Mouse (Mus musculus) midbrain, embryonic 16.5 days (tissue): ENCODE results near the gene Tap2. TPM values are rescaled to one million over a fixed set of nuclear protein-coding genes. Genes with fewer than 3 reads are reported as not detected.

Source experiments
- ATAC-seq: fragments of 200-750 bp; cut with Nextera tagmentation; 2 replicates; pipeline ENCODE4 v1.8.0; 2017; ENCODE audit warnings: moderate TSS enrichment
- H3K27ac ChIP-seq: fragments of 300-500 bp; sonication (generic); 2 replicates; pipeline ENCODE4 v1.5.1; 2014; ENCODE audit warnings: mild to moderate bottlenecking, low read length, mixed read lengths
- H3K27me3 ChIP-seq: fragments of 300-500 bp; sonication (generic); 2 replicates; pipeline ENCODE4 v1.6.1; 2014; ENCODE audit warnings: low read depth, low read length, mixed read lengths; ENCODE audit not compliant: control insufficient read depth, insufficient read depth
- H3K36me3 ChIP-seq: fragments of 300-500 bp; sonication (generic); 2 replicates; pipeline ENCODE4 v1.6.1; 2014; ENCODE audit warnings: mild to moderate bottlenecking, low read length, moderate library complexity, mixed read lengths; ENCODE audit not compliant: control insufficient read depth, insufficient read depth
- H3K4me1 ChIP-seq: fragments of 300-500 bp; sonication (generic); 2 replicates; pipeline ENCODE4 v1.6.1; 2014; ENCODE audit warnings: mild to moderate bottlenecking, low read length, mixed read lengths; ENCODE audit not compliant: control insufficient read depth, insufficient read depth
- H3K4me2 ChIP-seq: fragments of 300-500 bp; sonication (generic); 2 replicates; pipeline ENCODE4 v1.6.1; 2014; ENCODE audit warnings: mild to moderate bottlenecking, low read length, mixed read lengths
- H3K4me3 ChIP-seq: fragments of 300-500 bp; sonication (generic); 2 replicates; pipeline ENCODE4 v1.5.1; 2014; ENCODE audit warnings: low read depth, mild to moderate bottlenecking, low read length, moderate library complexity, mixed read lengths
- H3K9ac ChIP-seq: fragments of 300-500 bp; sonication (generic); 2 replicates; pipeline ENCODE4 v1.6.1; 2014; ENCODE audit warnings: low read depth, low read length, mixed read lengths
- H3K9me3 ChIP-seq: fragments of 300-500 bp; sonication (generic); replicated peaks from 2 replicates; pipeline ENCODE4 v1.6.1; 2014; ENCODE audit warnings: mild to moderate bottlenecking, low read length, mixed read lengths; ENCODE audit not compliant: control insufficient read depth, poor library complexity, severe bottlenecking
- WGBS: fragments of 180-500 bp; shearing (Covaris S2); extraction: QIAGEN DNeasy Blood & Tissue Kit; methylation state at CpG from one replicate; pipeline ENCODE4 v1.1.7; 2014; 5-methylcytosine and 5-hydroxymethylcytosine counted together
- polyA plus RNA-seq: library from polyadenylated mRNA; unstranded; fragments of >200 nt; fragmentation: Nextera tagmentation; extraction: Ambion mirVana; gene quantifications from 2 replicates; pipeline ENCODE4 v1.2.1, GENCODE M21; 2015

The Tap2 gene
- polyA plus RNA-seq, 1 experiment from 2014 or later = 2.3 TPM

- Histone ChIP-seq H3K36me3 (no peaks in the 10 kb centered on the region), H3K9me3 (no peaks in the 10 kb centered on the region), H3K9ac (no peak overlapping the region), H3K4me2 (no peak overlapping the region), H3K27ac (no peak overlapping the region), H3K4me3 (no peak overlapping the region), H3K4me1 (peaks cover 10% of the 10 kb centered on the region; the same call in 1 of the 2 replicates), H3K27me3 (peaks cover 60% of the 10 kb centered on the region)
- ATAC-seq = no peak
- 74% methylated on average over 6 of the region's 6 CpGs for WGBS
Observed at GRCm38 (mm10) chr17:34188986-34189385, 14.3 kb upstream of the Tap2 start.

- Histone ChIP-seq H3K9ac (no peak overlapping the region), H3K9me3 (no peaks in the 10 kb centered on the region), H3K36me3 (no peaks in the 10 kb centered on the region), H3K4me3 (no peak overlapping the region), H3K27me3 (peaks cover 71% of the 10 kb centered on the region), H3K27ac (no peak overlapping the region), H3K4me2 (no peak overlapping the region), H3K4me1 (peaks cover 6% of the 10 kb centered on the region; the same call in 1 of the 2 replicates)
- 19% methylated on average over 16 of the region's 16 CpGs for WGBS
- ATAC-seq = no peak
Observed at GRCm38 (mm10) chr17:34192852-34193251, 10.5 kb upstream of the Tap2 start.

GRCm38 (mm10) chr17:34193468-34193867 is 9.9 kb upstream of the Tap2 start:
- H3K4me1 ChIP-seq = peaks cover 3% of the 10 kb centered on the region; the same call in 1 of the 2 replicates
- H3K36me3 ChIP-seq = no peaks in the 10 kb centered on the region
- 58% methylated on average over 8 of the region's 8 CpGs for WGBS
- H3K9ac ChIP-seq = no peak overlapping the region
- ATAC-seq = no peak
- H3K27ac ChIP-seq = no peak overlapping the region
- H3K9me3 ChIP-seq = no peaks in the 10 kb centered on the region
- H3K4me2 ChIP-seq = no peak overlapping the region
- peaks cover 71% of the 10 kb centered on the region for H3K27me3 ChIP-seq
- no peak overlapping the region for H3K4me3 ChIP-seq

- Histone ChIP-seq H3K27ac (no peak overlapping the region), H3K9me3 (no peaks in the 10 kb centered on the region), H3K4me3 (no peak overlapping the region), H3K9ac (no peak overlapping the region), H3K4me1 (peaks cover 3% of the 10 kb centered on the region; the same call in 1 of the 2 replicates), H3K27me3 (peaks cover 75% of the 10 kb centered on the region), H3K4me2 (no peak overlapping the region), H3K36me3 (no peaks in the 10 kb centered on the region)
- no peak for ATAC-seq
- 86% methylated on average over 4 of the region's 4 CpGs for WGBS
Observed at GRCm38 (mm10) chr17:34194723-34195122, 8.6 kb upstream of the Tap2 start.

- H3K4me1 ChIP-seq = peaks cover 3% of the 10 kb centered on the region; the same call in 1 of the 2 replicates
- no peak overlapping the region for H3K27ac ChIP-seq
- no peaks in the 10 kb centered on the region for H3K36me3 ChIP-seq
- 23% methylated on average over 12 of the region's 12 CpGs for WGBS
- H3K27me3 ChIP-seq = peaks cover 67% of the 10 kb centered on the region
- no peak overlapping the region for H3K9ac ChIP-seq
- no peaks in the 10 kb centered on the region for H3K9me3 ChIP-seq
- no peak overlapping the region for H3K4me3 ChIP-seq
- no peak overlapping the region for H3K4me2 ChIP-seq
- no peak for ATAC-seq
Observed at GRCm38 (mm10) chr17:34196491-34196890, 6.8 kb upstream of the Tap2 start.

GRCm38 (mm10) chr17:34196941-34197894 is 6.1 kb upstream of the Tap2 start, which contains the start of gene Psmb8:
Psmb8 (plus strand) TSS chr17:34197721.
- peaks cover 60% of the 10 kb centered on the region for H3K27me3 ChIP-seq
- H3K4me2 ChIP-seq = peak within 1 kb of the TSS; percentile 71
- H3K36me3 ChIP-seq = no peaks in the 10 kb centered on the region
- peaks cover 3% of the 10 kb centered on the region; the same call in 1 of the 2 replicates for H3K4me1 ChIP-seq
- H3K4me3 ChIP-seq = peak within 1 kb of the TSS; percentile 43
- H3K9ac ChIP-seq = peak within 1 kb of the TSS; percentile 58; the same call in 1 of the 2 replicates
- 3% methylated on average over 41 of the region's 41 CpGs for WGBS
- H3K9me3 ChIP-seq = no peaks in the 10 kb centered on the region
- H3K27ac ChIP-seq = no peak within 1 kb of the TSS
- peak; percentile 90 for ATAC-seq

GRCm38 (mm10) chr17:34197904-34198520 is 5.3 kb upstream of the Tap2 start:
- Histone ChIP-seq H3K9ac (no peak overlapping the region), H3K9me3 (no peaks in the 10 kb centered on the region), H3K4me2 (peak overlapping the region; percentile 71), H3K4me3 (peak overlapping the region; percentile 43), H3K36me3 (no peaks in the 10 kb centered on the region), H3K27me3 (peaks cover 52% of the 10 kb centered on the region), H3K4me1 (peaks cover 3% of the 10 kb centered on the region; the same call in 1 of the 2 replicates), H3K27ac (no peak overlapping the region)
- 2% methylated on average over 32 of the region's 32 CpGs for WGBS
- ATAC-seq = peak; percentile 27; the same call in 1 of the 2 replicates

GRCm38 (mm10) chr17:34198521-34198912 is 4.8 kb upstream of the Tap2 start:
- H3K36me3 ChIP-seq = no peaks in the 10 kb centered on the region
- H3K27ac ChIP-seq = no peak overlapping the region
- H3K4me1 ChIP-seq = peaks cover 3% of the 10 kb centered on the region; the same call in 1 of the 2 replicates
- H3K4me2 ChIP-seq = peak overlapping the region; percentile 71
- peaks cover 49% of the 10 kb centered on the region for H3K27me3 ChIP-seq
- no peaks in the 10 kb centered on the region for H3K9me3 ChIP-seq
- WGBS = 4% methylated on average over 11 of the region's 11 CpGs
- peak overlapping the region; percentile 43 for H3K4me3 ChIP-seq
- no peak for ATAC-seq
- no peak overlapping the region for H3K9ac ChIP-seq
